Mouse (Mus musculus) stomach, postnatal 0 days (tissue): ENCODE results near the gene Acbd6.

Experiments used
- CTCF ChIP-seq: IDR thresholded peaks from 2 replicates; pipeline ENCODE4 v1.5.1; 2016; ENCODE audit warnings: antibody characterized with exemption, low read depth, mild to moderate bottlenecking, moderate library complexity
- EP300 ChIP-seq: optimal IDR thresholded peaks from 2 replicates; pipeline ENCODE3; 2016; ENCODE audit warnings: antibody characterized with exemption

GRCm38 (mm10) chr1:155562206-155562605 is 4.3 kb downstream of the Acbd6 start:
- TF ChIP-seq CTCF (no peak), EP300 (no peak)
